Mouse (Mus musculus) CH12.LX (cell line): ENCODE data around the gene Fryl. TPM values are rescaled to one million over a fixed set of nuclear protein-coding genes. Genes with fewer than 3 reads are reported as not detected.
"Not testable (repeated sequence)": the region's sequence is repeated elsewhere in the genome, so short reads cannot be mapped to it uniquely, and the experiment has no call there.

Experiments
- DNase-seq: peaks from one replicate; pipeline ENCODE4 v3.0.0-alpha.2; 2013; ENCODE audit errors: extremely low read depth
- H3K27ac ChIP-seq: 2 replicates; pipeline ENCODE4 v1.5.1; 2012; ENCODE audit warnings: low read depth, mild to moderate bottlenecking, control low read depth, moderate library complexity; ENCODE audit not compliant: insufficient read depth
- H3K27me3 ChIP-seq: replicated peaks from 2 replicates; pipeline ENCODE3; 2012; ENCODE audit warnings: inconsistent platforms
- H3K36me3 ChIP-seq, 2 experiments: replicated peaks in 1 of 2; 2 replicates each; pipeline versions ENCODE3 to v1.6.1; 2012; ENCODE audit warnings: inconsistent platforms in 1 of 2, low read length in 1 of 2, mild to moderate bottlenecking in 1 of 2, mixed read lengths in 1 of 2, moderate library complexity in 1 of 2; ENCODE audit not compliant: control insufficient read depth in 1 of 2, insufficient read depth in 1 of 2
- H3K4me1 ChIP-seq, 2 experiments: 2 replicates each; pipeline ENCODE4 v1.6.1; 2012; ENCODE audit warnings: inconsistent platforms in 1 of 2, moderate library complexity in 1 of 2; ENCODE audit not compliant: insufficient read depth in 2 of 2, control insufficient read depth in 1 of 2
- H3K4me2 ChIP-seq: 2 replicates; pipeline ENCODE4 v1.6.1; 2012; ENCODE audit warnings: low read depth, mild to moderate bottlenecking, control low read depth; ENCODE audit not compliant: poor library complexity, insufficient read depth, severe bottlenecking
- H3K4me3 ChIP-seq, 3 experiments: fragments of 150-350 bp in 1 of 3; sonication (generic) in 1 of 3; replicated peaks in 1 of 3; 2 replicates each; pipeline versions ENCODE3 to v1.5.1; 2011 to 2012; ENCODE audit warnings: low read depth in 2 of 3, low read length in 2 of 3, mild to moderate bottlenecking in 2 of 3, moderate library complexity in 2 of 3, control low read depth in 1 of 3, improper control_type of control experiment in 1 of 3, inconsistent platforms in 1 of 3, mixed read lengths in 1 of 3; ENCODE audit not compliant: poor library complexity in 1 of 3
- H3K79me2 ChIP-seq: replicated peaks from 2 replicates; pipeline ENCODE4 v1.6.1; 2012; ENCODE audit warnings: mild to moderate bottlenecking, moderate library complexity; ENCODE audit not compliant: control insufficient read depth, poor library complexity, insufficient read depth, severe bottlenecking; ENCODE audit errors: extremely low read depth
- H3K9ac ChIP-seq: 2 replicates; pipeline ENCODE4 v1.6.1; 2012; ENCODE audit warnings: low read depth, mild to moderate bottlenecking, control low read depth, moderate library complexity; ENCODE audit not compliant: insufficient read depth
- H3K9me3 ChIP-seq: replicated peaks from 2 replicates; pipeline ENCODE3; 2012; ENCODE audit warnings: low read length, inconsistent platforms, mixed read lengths
- CHD2 ChIP-seq: IDR thresholded peaks from 2 replicates; pipeline ENCODE4 v1.6.1; 2011; ENCODE audit warnings: low read length, improper control_type of control experiment
- CTCF ChIP-seq, 2 experiments: IDR thresholded peaks in 1 of 2; conservative IDR thresholded peaks in 1 of 2; 2 replicates each; pipeline ENCODE4 v1.5.1; 2011 to 2012; ENCODE audit warnings: low read depth in 2 of 2, low read length in 2 of 2, improper control_type of control experiment in 1 of 2, inconsistent platforms in 1 of 2, mild to moderate bottlenecking in 1 of 2, moderate library complexity in 1 of 2
- E2F4 ChIP-seq: IDR thresholded peaks from 2 replicates; pipeline ENCODE4 v1.6.1; 2011; ENCODE audit warnings: low read depth, low read length, improper control_type of control experiment; ENCODE audit not compliant: insufficient replicate concordance
- ELF1 ChIP-seq: IDR thresholded peaks from 2 replicates; pipeline ENCODE4 v1.6.1; 2014; ENCODE audit warnings: low read depth, mild to moderate bottlenecking, inconsistent platforms, low read length, improper control_type of control experiment
- EP300 ChIP-seq: IDR thresholded peaks from 2 replicates; pipeline ENCODE4 v1.6.1; 2011; ENCODE audit warnings: low read length, improper control_type of control experiment
- ETS1 ChIP-seq: conservative IDR thresholded peaks from 2 replicates; pipeline ENCODE4 v1.6.1; 2012; ENCODE audit warnings: low read depth, mild to moderate bottlenecking, inconsistent platforms, low read length, improper control_type of control experiment, moderate library complexity
- GABPA ChIP-seq: IDR thresholded peaks from 2 replicates; pipeline ENCODE4 v1.6.1; 2012; ENCODE audit warnings: low read depth, low read length, improper control_type of control experiment, inconsistent platforms; ENCODE audit not compliant: insufficient replicate concordance
- HCFC1 ChIP-seq: IDR thresholded peaks from 2 replicates; pipeline ENCODE4 v1.6.1; 2012; ENCODE audit warnings: low read depth, mild to moderate bottlenecking, inconsistent platforms, low read length, improper control_type of control experiment
- JUN ChIP-seq: IDR thresholded peaks from 2 replicates; pipeline ENCODE4 v1.6.1; 2011; ENCODE audit warnings: low read depth, mild to moderate bottlenecking, low read length, improper control_type of control experiment, moderate library complexity; ENCODE audit not compliant: insufficient read depth
- JUND ChIP-seq: conservative IDR thresholded peaks from 2 replicates; pipeline ENCODE4 v1.6.1; 2011; ENCODE audit warnings: low read depth, low read length, improper control_type of control experiment
- MAFK ChIP-seq: IDR thresholded peaks from 2 replicates; pipeline ENCODE4 v1.6.1; 2011; ENCODE audit warnings: low read length, improper control_type of control experiment; ENCODE audit not compliant: insufficient replicate concordance
- MXI1 ChIP-seq: IDR thresholded peaks from 2 replicates; pipeline ENCODE4 v1.6.1; 2011; ENCODE audit warnings: mild to moderate bottlenecking, low read depth, low read length, improper control_type of control experiment
- NELFE ChIP-seq: IDR thresholded peaks from 2 replicates; pipeline ENCODE4 v1.6.1; 2011; ENCODE audit warnings: low read depth, low read length, improper control_type of control experiment
- NRF1 ChIP-seq: IDR thresholded peaks from 2 replicates; pipeline ENCODE4 v1.6.1; 2014; ENCODE audit warnings: low read depth, mild to moderate bottlenecking, inconsistent platforms, low read length, improper control_type of control experiment, moderate library complexity
- PAX5 ChIP-seq: IDR thresholded peaks from 2 replicates; pipeline ENCODE4 v1.6.1; 2012; ENCODE audit warnings: low read length, inconsistent platforms, mixed read lengths
- POLR2AphosphoS2 ChIP-seq: IDR thresholded peaks from 2 replicates; pipeline ENCODE4 v1.6.1; 2011; ENCODE audit warnings: low read depth, low read length, improper control_type of control experiment
- SIN3A ChIP-seq: IDR thresholded peaks from 2 replicates; pipeline ENCODE4 v1.6.1; 2012; ENCODE audit warnings: low read length, improper control_type of control experiment, inconsistent platforms
- TBP ChIP-seq: conservative IDR thresholded peaks from 2 replicates; pipeline ENCODE4 v1.6.1; 2011; ENCODE audit warnings: low read depth, low read length, improper control_type of control experiment
- UBTF ChIP-seq: IDR thresholded peaks from 2 replicates; pipeline ENCODE4 v1.6.1; 2012; ENCODE audit warnings: low read depth, mild to moderate bottlenecking, inconsistent platforms, low read length, improper control_type of control experiment, moderate library complexity
- USF2 ChIP-seq: conservative IDR thresholded peaks from 2 replicates; pipeline ENCODE4 v1.6.1; 2011; ENCODE audit warnings: low read depth, low read length, improper control_type of control experiment
- ZC3H11A ChIP-seq: IDR thresholded peaks from 2 replicates; pipeline ENCODE4 v1.6.1; 2012; ENCODE audit warnings: low read depth, mild to moderate bottlenecking, inconsistent platforms, low read length, improper control_type of control experiment
- dilution Hi-C: fragments of 300-500 bp; cut with MboI; formaldehyde crosslinking; loops from 2 replicates; pipeline ENCODE4 v1.14.3; 2020; ENCODE audit warnings: low sequenced_read_pairs; ENCODE audit not compliant: extremely low pct_unique_long_range_greater_than_20kb, extremely low pct_ligation_motif_present
- in situ Hi-C: fragments of 300-500 bp; cut with MboI; formaldehyde crosslinking; loops from 3 replicates; pipeline ENCODE4 v1.14.3; 2019; ENCODE audit warnings: low sequenced_read_pairs, low pct_ligation_motif_present, low pct_unique_long_range_greater_than_20kb, mixed read lengths
- polyA plus RNA-seq: library from polyadenylated mRNA; unstranded; fragments of >175 nt; gene quantifications from 2 replicates; pipeline ENCODE4 v1.2.1, GENCODE M21; 2012; ENCODE audit warnings: low read depth; ENCODE audit not compliant: insufficient read length
- total RNA-seq, 2 experiments: library from RNA; depleted of rRNA; stranded (reverse); fragments of 300-350 nt in 1 of 2; fragments of >200 nt in 1 of 2; gene quantifications; 2 replicates each; pipeline ENCODE4 v1.2.3; 2012 to 2014

Gene Fryl
- total and polyA plus RNA-seq, 3 experiments: 23.2 to 38.4 (median 31.3) TPM

DNA sequence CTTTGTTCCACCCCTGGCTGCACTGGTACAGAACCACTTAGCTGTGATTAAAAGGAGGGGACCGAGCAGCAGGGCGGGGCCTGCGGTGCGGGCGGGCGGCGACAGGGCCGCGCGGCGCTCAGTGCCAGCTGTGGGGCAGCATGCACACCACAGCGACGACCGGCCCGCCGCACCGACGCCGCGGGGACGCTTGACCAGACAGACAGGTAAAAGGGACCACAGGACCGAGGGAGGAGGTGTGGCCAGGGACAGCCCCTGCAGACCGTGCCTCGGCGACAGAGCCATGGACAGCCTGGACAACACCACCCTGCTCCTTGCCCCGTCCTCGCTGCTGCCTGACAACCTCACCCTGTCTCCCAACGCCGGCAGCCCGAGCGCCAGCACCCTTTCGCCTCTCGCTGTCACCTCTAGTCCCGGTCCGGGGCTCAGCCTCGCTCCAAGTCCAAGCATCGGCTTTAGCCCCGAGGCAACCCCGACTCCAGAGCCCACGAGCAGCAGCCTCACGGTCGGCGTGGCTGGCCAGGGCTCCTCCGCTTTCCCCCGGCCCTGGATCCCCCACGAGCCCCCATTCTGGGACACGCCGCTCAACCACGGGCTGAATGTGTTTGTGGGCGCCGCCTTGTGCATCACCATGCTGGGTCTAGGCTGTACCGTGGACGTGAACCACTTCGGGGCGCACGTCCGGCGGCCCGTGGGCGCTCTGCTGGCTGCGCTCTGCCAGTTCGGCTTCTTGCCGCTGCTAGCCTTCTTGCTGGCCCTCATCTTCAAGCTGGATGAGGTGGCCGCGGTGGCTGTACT is 249.4 kb downstream of the Fryl start, which contains the start of gene Slc10a4:
TSS of gene Slc10a4 (plus strand) at position 100 of the 798 bp plus-strand sequence.
- in situ Hi-C loops: no loop called here
- TF ChIP-seq POLR2AphosphoS2 (no peak), JUN (no peak), CHD2 (no peak), MAFK (no peak)
- no peak within 1 kb of the TSS for H3K27ac ChIP-seq

DNA sequence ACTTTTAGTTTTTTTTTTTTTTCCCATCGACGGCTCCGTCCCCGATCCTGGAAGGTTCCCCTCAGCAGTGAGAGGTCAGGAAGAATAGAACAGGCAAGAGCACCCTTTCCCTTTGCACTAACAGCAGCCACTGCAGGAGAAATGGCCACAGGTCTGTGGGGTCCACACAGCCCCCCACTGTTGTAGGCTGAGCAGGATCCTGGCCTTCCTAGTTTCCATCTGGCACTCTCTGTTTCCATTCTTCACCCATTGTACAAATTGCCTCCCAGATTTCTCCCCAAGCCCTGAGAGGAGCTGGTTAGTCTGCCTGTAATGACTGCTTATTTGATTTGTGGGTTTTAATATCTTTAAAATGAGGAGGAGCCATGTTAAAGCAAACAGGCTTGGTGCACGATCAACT is 252.4 kb downstream of the Fryl start:
- in situ Hi-C loops: no loop called here
- H3K27ac ChIP-seq: no peak overlapping the region
- H3K27me3 ChIP-seq: no peaks in the 10 kb centered on the region
- H3K4me3 ChIP-seq: no peak overlapping the region
- no peaks in the 10 kb centered on the region for H3K79me2 ChIP-seq
- no peak overlapping the region for H3K4me2 ChIP-seq
- no peaks in the 10 kb centered on the region for H3K9me3 ChIP-seq
- dilution Hi-C loops: no loop called here
- peaks cover 0 to 3% of the 10 kb centered on the region in 2 experiments; a peak in 1 of 4 replicates for H3K4me1 ChIP-seq
- no peak for DNase-seq
- H3K9ac ChIP-seq: no peak overlapping the region
- TF ChIP-seq GABPA (no peak), ZC3H11A (no peak), UBTF (no peak), NRF1 (no peak), TBP (no peak), POLR2AphosphoS2 (no peak), CHD2 (no peak), ETS1 (no peak), MAFK (no peak), E2F4 (no peak), CTCF (conservative IDR thresholded peaks at IDR 0.05 in 1 of 2, IDR thresholded peaks at IDR 0.05 in 1 of 2; ENCODE audit: low read depth in 2 of 2, low read length in 2 of 2) (no peak), JUND (no peak), USF2 (no peak), HCFC1 (no peak), ELF1 (no peak), SIN3A (no peak), PAX5 (no peak), NELFE (no peak), MXI1 (no peak), EP300 (no peak)
- H3K36me3 ChIP-seq: no peaks in the 10 kb centered on the region

More for the DNA sequence above, 249.4 kb downstream of the Fryl start, which contains the start of gene Slc10a4:
- dilution Hi-C loops: no loop called here
- Histone ChIP-seq H3K4me1 (peaks cover 0 to 3% of the 10 kb centered on the region in 2 experiments; a peak in 1 of 4 replicates), H3K9ac (no peak within 1 kb of the TSS), H3K36me3 (no peaks in the 10 kb centered on the region), H3K4me3 (no peak within 1 kb of the TSS), H3K9me3 (no peaks in the 10 kb centered on the region), H3K27me3 (no peaks in the 10 kb centered on the region), H3K4me2 (no peak within 1 kb of the TSS), H3K79me2 (no peaks in the 10 kb centered on the region)
- DNase-seq: no peak

DNA sequence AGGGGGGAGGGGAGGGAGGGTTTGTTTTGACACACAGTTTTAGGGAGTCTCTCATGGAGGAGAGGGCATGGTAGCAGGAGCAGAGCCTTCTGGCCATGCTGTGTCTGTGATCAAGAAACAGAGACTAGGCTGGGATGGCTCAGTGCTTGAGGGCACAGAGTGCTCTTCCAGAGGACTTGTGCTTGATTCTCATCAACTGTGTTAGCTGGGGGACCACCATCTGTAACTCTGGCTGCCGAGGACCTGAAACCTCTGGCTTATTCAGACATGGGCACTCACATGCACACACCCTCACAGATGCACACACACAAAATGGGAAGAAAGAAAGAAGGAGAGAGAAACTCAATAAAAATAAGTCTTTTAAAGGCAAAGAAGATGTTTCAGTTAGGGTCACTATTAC is 257.9 kb downstream of the Fryl start:
- H3K4me1 ChIP-seq, H3K27me3 ChIP-seq, H3K27ac ChIP-seq, H3K4me2 ChIP-seq, H3K9me3 ChIP-seq, H3K4me3 ChIP-seq, H3K9ac ChIP-seq, H3K79me2 ChIP-seq, dilution Hi-C loops, in situ Hi-C loops, DNase-seq, H3K36me3 ChIP-seq: not testable (repeated sequence)
